Mouse (Mus musculus): Measurements from ENCODE around the gene Gm14085.
"Not testable (repeated sequence)": the region's sequence is repeated elsewhere in the genome, so short reads cannot be mapped to it uniquely, and the experiment has no call there.

Gene Gm14085

GRCm38 (mm10) chr2:122484641-122485040 is at the start of gene Gm14085:
TSS of gene Gm14085 (plus strand) at chr2:122484941.
- DNase-seq (ENCODE audit: low read depth in 2 of 2, low spot score in 2 of 2) = no peak

DNA sequence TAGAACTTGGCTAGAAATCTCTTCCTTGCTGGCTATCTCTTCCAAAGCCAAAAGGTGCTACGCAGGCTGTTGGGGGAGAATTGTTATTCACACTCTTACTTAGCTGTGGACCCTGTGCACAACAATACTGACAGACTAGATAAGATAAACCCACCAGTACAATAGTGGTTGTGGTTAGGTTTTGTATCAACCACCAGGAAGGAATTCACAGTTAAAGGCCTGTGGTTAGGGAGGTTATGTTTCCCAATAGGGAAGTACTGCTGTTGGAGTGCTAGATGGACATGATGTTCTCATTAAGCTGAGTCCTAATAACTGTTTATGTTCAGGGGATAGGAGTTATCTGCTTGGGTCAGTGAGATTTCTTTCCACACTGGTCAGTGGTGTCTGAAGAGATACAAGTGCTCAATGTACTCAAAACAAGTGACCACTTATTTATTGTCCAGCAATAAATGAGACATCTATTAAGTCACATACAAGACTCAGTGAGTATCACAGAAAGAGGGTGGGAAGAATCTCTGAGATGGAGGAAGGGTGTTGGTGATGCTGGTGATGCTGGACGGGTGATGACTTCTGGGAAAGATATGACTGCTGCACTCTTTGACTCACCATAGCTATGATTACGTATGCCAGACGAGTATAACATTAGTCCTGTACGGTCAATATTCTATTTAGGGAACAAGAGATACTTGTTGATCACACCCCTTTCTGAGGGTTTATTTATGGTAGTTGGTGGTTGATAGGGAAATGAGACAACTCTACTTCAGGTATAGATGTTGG is 45.8 kb upstream of the Gm14085 start:
- DNase-seq (ENCODE audit: low read depth in 2 of 2, low spot score in 2 of 2) = not testable (repeated sequence)

DNA sequence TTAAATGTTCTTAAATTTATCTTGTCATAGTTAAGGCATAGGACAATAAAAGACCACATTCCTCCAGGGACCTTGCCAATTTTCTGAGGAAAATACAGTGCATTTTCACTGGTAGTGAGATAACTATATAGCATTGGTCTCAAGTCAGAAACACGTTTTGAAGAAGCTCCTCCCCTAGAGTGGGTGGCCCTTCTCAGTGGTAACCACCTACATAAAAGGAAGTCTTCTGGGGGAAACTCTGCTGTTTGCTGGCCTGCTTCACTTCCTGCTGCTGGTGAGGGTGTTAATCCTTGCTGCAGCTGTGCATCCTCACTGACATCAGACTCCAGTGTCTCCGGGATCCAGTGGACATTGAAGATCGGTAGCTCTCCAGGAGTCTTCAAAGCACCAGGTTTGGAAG is 44.2 kb upstream of the Gm14085 start:
- peak; percentile 42 to 52 for DNase-seq (ENCODE audit: low read depth in 2 of 2, low spot score in 2 of 2)

DNA sequence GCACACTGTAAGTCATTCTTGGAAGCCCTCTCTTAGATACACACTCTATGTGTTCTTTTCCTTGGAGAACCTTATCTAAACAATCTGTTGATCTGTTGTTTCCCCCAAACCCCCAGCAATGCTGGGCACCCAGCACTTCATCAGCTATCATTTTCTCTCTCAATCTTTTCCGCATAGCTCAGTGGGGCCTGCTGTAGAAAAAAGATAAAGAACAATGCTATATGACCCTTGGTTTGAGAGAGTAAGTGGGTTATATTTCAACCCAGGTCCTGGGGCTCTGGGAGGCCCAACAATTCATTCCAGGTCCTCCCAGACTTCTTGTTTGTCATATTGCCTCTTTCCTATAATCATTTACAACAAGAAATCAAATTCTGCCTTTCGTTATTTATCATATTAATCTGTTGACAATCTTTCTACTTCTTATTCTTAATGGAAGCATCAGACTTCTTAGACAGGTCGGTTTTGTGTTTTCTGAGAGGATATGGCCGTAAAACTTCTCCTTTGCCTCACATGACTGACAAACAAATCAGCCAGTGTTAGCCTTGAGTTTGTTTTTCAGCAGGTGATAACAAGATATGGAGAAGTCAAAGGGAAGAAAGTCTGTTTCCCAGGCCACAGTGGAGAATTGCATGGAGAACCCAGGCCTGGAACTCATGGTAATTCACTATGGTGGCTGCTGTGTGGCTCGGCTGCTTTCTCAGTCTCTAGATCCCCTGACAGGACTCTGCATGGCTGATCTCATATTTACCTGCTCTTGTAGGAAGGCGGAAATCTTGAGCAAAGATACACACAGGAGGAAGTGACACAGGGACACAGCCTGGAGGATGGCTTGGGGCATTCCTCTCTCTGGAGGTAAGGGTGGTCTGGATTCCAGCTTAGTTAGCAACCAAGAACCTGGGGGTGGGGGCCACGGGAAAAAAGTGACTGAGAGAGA is 43.5 kb upstream of the Gm14085 start:
- DNase-seq (ENCODE audit: low read depth in 2 of 2, low spot score in 2 of 2) = no peak

DNA sequence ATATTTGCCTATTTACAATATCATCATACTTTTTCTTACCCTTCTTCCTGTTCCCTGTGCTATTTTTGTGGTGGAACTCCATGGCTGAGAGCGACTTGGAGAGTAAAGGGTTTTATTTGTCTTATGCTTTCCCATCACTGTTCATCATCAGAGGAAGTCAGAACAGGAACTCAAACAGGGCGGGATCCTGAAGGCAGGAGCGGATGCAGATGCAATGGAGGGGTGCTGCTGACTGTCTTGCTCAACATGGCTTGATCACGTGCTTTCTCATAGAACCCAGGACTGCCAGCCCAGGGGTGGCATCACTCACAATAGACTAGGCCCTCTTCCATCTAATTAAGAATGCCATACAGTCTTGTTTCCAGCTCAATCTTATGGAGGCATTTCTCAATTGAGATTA is 34.4 kb upstream of the Gm14085 start:
- no peak for DNase-seq (ENCODE audit: low read depth in 2 of 2, low spot score in 2 of 2)

DNA sequence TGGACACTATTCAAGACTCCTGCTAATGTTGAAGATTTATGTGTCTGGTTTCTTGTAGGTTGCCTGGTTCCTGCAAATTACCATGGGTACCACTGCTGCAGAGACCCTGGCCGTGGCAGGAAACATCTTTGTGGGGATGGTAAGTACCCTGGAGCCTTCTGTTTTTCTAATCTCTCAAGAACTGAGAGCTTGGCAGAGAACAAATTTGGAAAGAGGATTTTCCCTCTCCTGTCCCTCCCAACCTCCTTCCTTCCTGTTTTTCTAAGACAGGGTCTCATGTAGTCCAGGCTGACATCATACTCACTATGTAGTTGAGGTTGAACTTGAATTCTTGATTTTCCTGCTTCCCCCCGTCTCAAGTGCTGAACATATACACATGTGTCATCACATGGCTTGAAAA is 32.3 kb upstream of the Gm14085 start:
- no peak for DNase-seq (ENCODE audit: low read depth in 2 of 2, low spot score in 2 of 2)

DNA sequence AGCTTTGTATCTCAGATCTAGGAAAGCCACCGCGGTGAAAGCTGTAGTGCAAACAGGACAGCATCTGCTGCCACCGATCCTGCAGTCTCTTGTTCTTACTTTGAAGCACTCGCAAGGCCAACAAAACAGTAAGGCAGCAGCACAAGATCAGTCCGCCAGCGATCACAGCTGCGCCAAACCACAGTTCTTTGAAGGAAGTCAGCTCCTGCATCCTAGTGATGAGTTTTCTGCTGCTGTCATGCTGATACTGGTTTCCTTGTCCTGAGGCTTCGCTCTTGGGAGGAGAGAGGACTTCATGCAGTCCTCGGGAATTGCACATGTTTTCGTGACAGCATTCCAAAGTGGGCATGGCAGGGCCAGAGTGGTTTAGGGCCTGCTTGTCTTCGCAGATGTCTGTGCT is 17.8 kb upstream of the Gm14085 start:
- peak; percentile 53 to 66 for DNase-seq (ENCODE audit: low read depth in 2 of 2, low spot score in 2 of 2)

DNA sequence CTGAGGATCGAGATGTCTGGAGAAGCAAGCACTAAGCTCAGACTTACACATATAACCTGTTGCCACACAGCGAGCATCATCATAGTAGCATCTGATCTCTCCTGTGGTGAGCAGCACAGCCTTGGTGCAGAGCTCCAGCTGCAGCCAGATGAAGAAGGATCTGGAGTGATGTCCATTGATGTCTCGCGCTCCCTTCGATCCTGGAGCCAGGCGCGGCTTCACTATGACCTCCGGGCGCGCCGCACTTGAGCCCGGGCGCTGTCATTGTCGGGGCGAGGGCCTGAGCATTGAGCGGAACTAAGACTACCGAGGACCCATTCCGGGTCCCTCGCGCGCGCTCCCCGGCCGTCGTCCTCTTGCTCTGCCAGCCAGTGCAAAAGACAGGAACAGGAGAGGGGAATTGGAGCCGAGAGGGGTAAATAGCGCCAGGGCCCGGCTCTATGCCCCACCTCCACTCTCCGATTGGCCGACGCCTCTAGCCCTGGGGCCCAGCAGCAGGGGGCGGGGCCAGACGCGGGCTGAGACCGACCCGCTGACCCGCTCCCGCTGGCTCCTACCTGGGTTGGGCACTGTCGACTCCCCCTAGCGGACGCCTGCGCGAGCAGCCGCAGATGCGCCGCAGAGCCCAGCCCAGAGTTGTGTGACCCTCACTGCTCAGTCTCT is 17.3 kb upstream of the Gm14085 start:
- peak; percentile 73 to 79 for DNase-seq (ENCODE audit: low read depth in 2 of 2, low spot score in 2 of 2)

DNA sequence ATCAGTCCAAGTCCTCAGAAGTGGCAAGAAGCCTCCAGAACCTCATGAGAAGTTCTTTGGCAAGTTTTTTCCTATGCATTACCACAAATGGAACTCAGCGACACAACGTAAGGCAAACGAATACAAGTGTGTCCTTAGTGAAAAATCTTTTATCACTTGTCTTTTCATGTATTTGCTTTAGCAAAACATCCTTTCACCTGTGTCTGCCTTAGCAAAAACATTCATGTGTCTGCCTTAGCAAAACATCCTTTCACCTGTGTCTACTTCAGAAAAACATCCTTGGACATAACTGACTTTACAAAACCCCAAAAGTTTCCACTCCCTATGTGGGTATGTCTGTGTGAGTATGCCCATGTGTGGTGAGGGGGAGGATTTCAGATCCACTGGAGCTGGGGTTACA is 15.5 kb upstream of the Gm14085 start:
- peak; percentile 51 to 66 for DNase-seq (ENCODE audit: low read depth in 2 of 2, low spot score in 2 of 2)

- DNase-seq (ENCODE audit: low read depth in 2 of 2, low spot score in 2 of 2) = no peak
Measured at GRCm38 (mm10) chr2:122476585-122476984, 8.2 kb upstream of the Gm14085 start.

GRCm38 (mm10) chr2:122483787-122484186 is 954 bp upstream of the Gm14085 start:
- DNase-seq (ENCODE audit: low read depth in 2 of 2, low spot score in 2 of 2) = not testable (repeated sequence)

DNA sequence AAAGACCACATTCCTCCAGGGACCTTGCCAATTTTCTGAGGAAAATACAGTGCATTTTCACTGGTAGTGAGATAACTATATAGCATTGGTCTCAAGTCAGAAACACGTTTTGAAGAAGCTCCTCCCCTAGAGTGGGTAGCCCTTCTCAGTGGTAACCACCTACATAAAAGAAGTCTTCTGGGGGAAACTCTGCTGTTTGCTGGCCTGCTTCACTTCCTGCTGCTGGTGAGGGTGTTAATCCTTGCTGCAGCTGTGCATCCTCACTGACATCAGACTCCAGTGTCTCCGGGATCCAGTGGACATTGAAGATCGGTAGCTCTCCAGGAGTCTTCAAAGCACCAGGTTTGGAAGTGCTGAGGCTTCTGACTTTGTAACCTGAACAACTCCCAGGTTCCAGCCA is 913 bp downstream of the Gm14085 start:
- DNase-seq (ENCODE audit: low read depth in 2 of 2, low spot score in 2 of 2) = not testable (repeated sequence)

- DNase-seq (ENCODE audit: low read depth in 2 of 2, low spot score in 2 of 2) = not testable (repeated sequence)
Measured at GRCm38 (mm10) chr2:122486122-122486521, 1.4 kb downstream of the Gm14085 start.

DNA sequence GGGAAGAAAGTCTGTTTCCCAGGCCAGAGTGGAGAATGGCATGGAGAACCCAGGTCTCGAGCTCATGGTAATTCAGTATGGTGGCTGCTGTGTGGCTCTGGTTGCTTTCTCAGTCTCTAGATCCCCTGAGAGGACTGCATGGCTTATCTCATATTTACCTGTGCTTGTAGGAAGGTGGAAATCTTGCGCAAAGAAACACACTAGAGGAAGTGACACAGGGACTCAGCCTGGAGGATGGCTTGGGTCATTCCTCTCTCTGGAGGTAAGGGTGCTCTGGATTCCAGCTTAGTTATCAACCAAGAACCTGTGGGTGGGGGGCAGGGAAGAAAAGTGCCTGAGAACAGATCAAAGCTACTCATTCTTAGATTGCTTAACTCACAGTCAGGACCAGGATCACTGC is 1.9 kb downstream of the Gm14085 start:
- DNase-seq (ENCODE audit: low read depth in 2 of 2, low spot score in 2 of 2) = no peak

DNA sequence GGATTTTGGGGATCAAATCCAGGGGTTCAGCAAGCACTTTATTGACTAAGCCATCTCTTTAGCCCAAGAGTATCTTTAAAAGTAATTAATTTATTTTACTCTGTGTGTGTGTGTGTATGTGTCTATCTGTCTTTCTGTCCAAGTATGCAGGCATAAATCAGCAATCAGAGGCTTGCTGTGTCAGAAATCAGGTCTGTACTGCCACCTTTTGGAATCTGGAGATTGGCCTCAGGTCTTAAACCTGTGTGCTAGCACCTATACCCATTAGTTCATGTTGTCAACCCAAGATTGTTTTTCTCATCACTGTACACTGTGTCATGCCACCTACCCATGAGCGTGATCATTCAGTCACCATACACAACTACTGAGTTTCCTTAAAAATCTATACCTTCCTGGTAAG is 45.0 kb downstream of the Gm14085 start:
- peak; percentile 18 to 34 for DNase-seq (ENCODE audit: low read depth in 2 of 2, low spot score in 2 of 2)

DNA sequence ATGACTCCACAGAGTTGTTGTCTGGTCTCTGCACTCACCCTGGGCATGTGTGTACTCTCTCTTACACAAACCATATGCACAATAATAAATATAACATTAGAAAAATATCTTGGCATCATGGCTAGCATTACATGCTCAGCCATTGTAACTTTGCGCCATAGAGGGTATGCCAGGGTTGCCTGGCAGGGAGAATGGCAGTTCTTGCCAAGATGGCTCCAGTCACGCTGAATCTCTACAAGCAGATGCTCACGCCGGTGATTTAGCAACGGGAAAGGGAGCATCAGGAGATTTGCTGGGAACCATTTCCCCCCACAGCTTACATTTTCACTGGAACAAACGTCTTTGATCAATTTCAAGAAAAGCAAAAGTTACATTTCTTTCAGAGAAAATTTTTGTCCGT is 46.5 kb downstream of the Gm14085 start:
- no peak for DNase-seq (ENCODE audit: low read depth in 2 of 2, low spot score in 2 of 2)

GRCm38 (mm10) chr2:122531726-122532125 is 47.0 kb downstream of the Gm14085 start:
- DNase-seq (ENCODE audit: low read depth in 2 of 2, low spot score in 2 of 2) = no peak

DNA sequence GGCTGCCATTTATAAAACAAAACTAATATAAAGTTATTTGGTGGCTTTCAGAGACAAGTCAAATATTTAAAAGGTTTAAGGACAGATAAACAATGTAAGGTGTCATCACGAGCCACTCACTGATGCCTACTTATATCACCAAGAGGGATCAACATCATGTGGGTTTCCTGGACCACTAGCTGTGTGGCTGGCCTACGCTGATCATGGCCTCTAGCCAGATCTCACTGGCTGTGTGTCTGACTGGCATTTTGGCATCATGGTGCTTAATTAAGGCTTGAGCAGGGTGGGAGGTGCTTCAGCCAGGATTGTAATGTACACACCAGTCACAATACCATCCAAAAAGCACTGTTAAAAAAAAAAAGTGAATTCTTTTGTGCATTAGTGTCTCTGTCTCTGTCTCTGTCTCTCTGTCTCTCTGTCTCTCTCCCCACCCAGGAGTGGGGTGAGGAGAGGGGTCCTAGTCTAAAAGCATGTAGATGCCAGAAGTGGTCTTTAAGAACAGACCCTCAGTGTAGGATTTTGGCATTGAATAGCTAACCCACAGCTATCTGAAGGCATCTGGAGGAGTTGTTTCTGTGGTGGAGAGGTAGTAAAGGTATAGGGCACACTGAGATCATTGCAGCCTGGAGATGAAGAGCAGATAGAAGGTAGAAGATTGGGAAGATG is 47.5 kb downstream of the Gm14085 start:
- DNase-seq (ENCODE audit: low read depth in 2 of 2, low spot score in 2 of 2) = no peak

- DNase-seq (ENCODE audit: low read depth in 2 of 2, low spot score in 2 of 2) = no peak
Measured at GRCm38 (mm10) chr2:122532802-122533186, 48.1 kb downstream of the Gm14085 start.

DNA sequence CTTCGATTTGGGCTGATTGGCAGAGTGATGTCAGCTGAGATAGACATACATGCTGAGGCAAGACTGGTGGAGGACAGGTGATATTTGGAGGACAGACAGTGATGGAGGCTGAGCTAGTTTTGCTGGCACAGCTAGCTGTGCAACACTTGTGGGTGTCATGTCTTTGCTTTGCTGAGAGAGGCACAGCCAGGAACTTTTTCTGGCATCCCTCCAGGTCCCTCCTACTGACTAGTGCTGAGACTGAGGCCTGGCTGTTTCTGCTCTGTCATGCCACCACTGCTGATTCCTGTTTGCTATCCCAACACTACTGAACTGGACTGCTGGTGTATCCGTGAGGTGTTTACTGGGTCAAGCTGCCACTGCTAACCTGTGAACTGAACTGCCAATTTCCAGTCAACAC is 48.6 kb downstream of the Gm14085 start:
- no peak for DNase-seq (ENCODE audit: low read depth in 2 of 2, low spot score in 2 of 2)

DNA sequence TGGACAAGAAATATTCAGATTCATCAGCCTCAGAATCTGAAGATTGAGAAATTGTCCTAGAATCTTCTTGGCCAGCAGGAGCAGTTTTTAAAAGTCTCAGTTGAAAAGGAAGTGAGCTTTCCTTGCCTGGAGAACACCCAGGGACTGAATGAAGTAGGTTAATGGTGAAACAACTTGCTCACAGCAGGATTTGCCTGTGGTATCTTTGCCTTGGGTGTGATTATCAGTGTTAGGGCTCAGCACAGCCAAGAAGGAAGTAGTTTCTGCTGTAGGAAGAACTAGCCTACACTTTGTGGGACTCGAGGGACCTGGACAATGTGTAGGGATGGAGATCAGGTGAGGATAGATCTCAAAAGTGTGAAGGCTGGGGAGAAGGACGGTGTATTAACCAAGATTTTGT is 49.9 kb downstream of the Gm14085 start:
- DNase-seq (ENCODE audit: low read depth in 2 of 2, low spot score in 2 of 2) = no peak
